Mouse (Mus musculus) thymus, adult 2 months (tissue): ENCODE measurements around the gene Slfn5.

Source experiments
- CTCF ChIP-seq: fragments of 200-500 bp; IDR thresholded peaks from 2 replicates; pipeline ENCODE4 v1.5.1; 2012; ENCODE audit warnings: mild to moderate bottlenecking, control low read depth, low read length, moderate library complexity, borderline replicate concordance; ENCODE audit not compliant: control insufficient read depth, poor library complexity, insufficient read depth; ENCODE audit errors: extremely low read depth
- POLR2A ChIP-seq: fragments of 200-500 bp; IDR thresholded peaks from 2 replicates; pipeline ENCODE4 v1.6.1; 2012; ENCODE audit warnings: mild to moderate bottlenecking, low read length, control low read depth, moderate library complexity; ENCODE audit not compliant: control insufficient read depth, poor library complexity, insufficient read depth; ENCODE audit errors: extremely low read depth

- TF ChIP-seq CTCF = no peak
- no peak for TF ChIP-seq POLR2A
Measured at GRCm38 (mm10) chr11:82983193-82983592, 32.0 kb downstream of the Slfn5 start.
